In the genomic region with DNA sequence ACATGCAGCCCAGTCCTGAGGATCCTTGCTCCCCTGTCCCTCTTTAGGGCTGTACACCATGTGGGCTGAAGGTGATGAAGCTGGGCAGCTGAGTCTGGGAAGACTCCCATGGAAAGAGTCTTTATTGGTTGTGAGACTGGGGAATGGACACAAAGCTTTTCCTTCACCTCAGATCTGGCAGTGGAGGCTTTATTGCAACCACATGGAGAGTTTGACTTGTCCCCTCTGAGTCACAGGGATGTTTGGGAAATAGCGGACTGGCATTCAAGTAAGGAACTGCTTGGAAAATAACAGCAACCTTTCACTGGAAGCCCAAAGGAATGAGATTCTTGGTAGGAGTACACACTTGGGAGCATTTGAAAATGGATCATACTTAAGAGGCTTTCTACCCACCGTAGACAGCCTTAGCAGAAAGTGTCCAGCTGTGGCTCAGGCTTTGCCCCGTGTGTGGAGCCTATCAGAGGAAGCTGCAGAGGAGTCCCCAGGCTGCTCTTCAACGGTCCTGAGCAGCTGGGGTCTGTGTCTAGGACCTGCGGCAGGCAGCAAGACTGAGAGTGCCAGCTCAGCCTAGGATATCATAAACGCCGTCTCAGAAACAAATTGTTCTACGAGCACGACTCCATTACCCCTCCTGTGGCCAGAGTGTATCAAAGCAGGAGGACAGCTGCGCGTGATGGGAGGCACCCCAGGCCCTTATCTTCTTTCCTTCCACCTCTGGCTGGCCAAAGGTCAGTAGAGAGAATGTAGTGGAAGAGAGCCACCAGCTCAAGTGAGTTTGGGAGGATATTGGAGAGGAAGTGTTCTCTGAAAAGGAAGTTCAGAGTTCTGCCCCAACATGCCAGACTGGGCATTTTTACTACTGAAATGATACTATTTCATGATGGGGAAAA, we compare ENCODE assay signal across 9 mouse cellular contexts. TPM values are rescaled to one million over a fixed set of nuclear protein-coding genes. Genes with fewer than 3 reads are reported as not detected.
A peak's percentile ranks its signal among the peaks of the same experiment; 100 is the strongest.
DNase-seq lines count a peak whose midpoint lies in the region; ATAC-seq and TF ChIP-seq lines count a peak whose summit lies in the region.
"Had no signal": no experiment of that assay in that cellular context is flagged by ENCODE, and none has a peak within 500 bp of the region (broad histone marks: within the 10 kb centered on the region; RNA-seq: fewer than 3 reads in every experiment).

No protein-coding gene starts in this region.

- no peaks in the 10 kb centered on the region for H3K9me3 ChIP-seq in intestine, embryonic 16.5 days (ENCODE audit: control insufficient read depth, low read length)
- H3K9me3 ChIP-seq in neural tube, embryonic 14.5 days (ENCODE audit: control insufficient read depth, low read length) = no peaks in the 10 kb centered on the region

- TF ChIP-seq CTCF in lung, adult 2 months (IDR thresholded peaks at IDR 0.05; ENCODE audit: insufficient read depth, low read length) = no peak
- no peak for TF ChIP-seq CTCF in layer of hippocampus, adult 2 months (conservative IDR thresholded peaks at IDR 0.05)

- H3K36me3 ChIP-seq in intestine, embryonic 16.5 days (ENCODE audit: control insufficient read depth, insufficient read depth, low read length) = no peaks in the 10 kb centered on the region
- H3K36me3 ChIP-seq in neural tube, embryonic 14.5 days (ENCODE audit: control insufficient read depth, insufficient read depth, low read length) = no peaks in the 10 kb centered on the region

- no peaks in the 10 kb centered on the region for H3K4me1 ChIP-seq in lung, adult 2 months (ENCODE audit: control insufficient read depth, insufficient read depth, low read length)
- peaks cover 12% of the 10 kb centered on the region for H3K4me1 ChIP-seq in intestine, embryonic 16.5 days (ENCODE audit: control insufficient read depth, insufficient read depth, low read length)
- no peaks in the 10 kb centered on the region for H3K4me1 ChIP-seq in neural tube, embryonic 14.5 days (ENCODE audit: control insufficient read depth, insufficient read depth, low read length)

- peak; percentile 91 for ATAC-seq in intestine, embryonic 16.5 days
- peak; percentile 56; the same call in 1 of the 2 replicates for ATAC-seq in neural tube, embryonic 14.5 days (ENCODE audit: low read depth)
- ATAC-seq in inflammation-experienced regulatory T-cells, adult 6 months = no peak

- no peak for TF ChIP-seq POLR2A in lung, adult 2 months (IDR thresholded peaks at IDR 0.05; ENCODE audit: borderline replicate concordance, extremely low read depth, low read depth, low read length)

- 19% methylated on average over 11 of the region's 11 CpGs for WGBS in lung, adult 2 months
- 22% methylated on average over 11 of the region's 11 CpGs for WGBS in intestine, embryonic 16.5 days
- WGBS in neural tube, embryonic 14.5 days = 34% methylated on average over 11 of the region's 11 CpGs

- no peaks in the 10 kb centered on the region for H3K27me3 ChIP-seq in intestine, embryonic 16.5 days (replicated peaks; ENCODE audit: control insufficient read depth, insufficient read depth, low read length)
- H3K27me3 ChIP-seq in neural tube, embryonic 14.5 days (ENCODE audit: control insufficient read depth, insufficient read depth, low read length) = no peaks in the 10 kb centered on the region

- peak; percentile 16 to 40 for DNase-seq in lung, adult 18-20 months
- no peak for DNase-seq in lung, adult 2 months
- peak; percentile 94 for DNase-seq in fibroblast of lung, adult 2 months (ENCODE audit: low read depth)
- no peak for DNase-seq in layer of hippocampus, adult 2 months (ENCODE audit: low spot score in 2 of 2)
- no peak for DNase-seq in frontal cortex, postnatal 10 days (ENCODE audit: low spot score in 2 of 2)

- no peak overlapping the region for H3K4me3 ChIP-seq in lung, adult 2 months (replicated peaks; ENCODE audit: extremely low read depth, low read depth, low read length)
- H3K4me3 ChIP-seq in intestine, embryonic 16.5 days (ENCODE audit: low read length) = no peak overlapping the region
- no peak overlapping the region for H3K4me3 ChIP-seq in neural tube, embryonic 14.5 days (ENCODE audit: low read depth, low read length)
- H3K4me3 ChIP-seq in layer of hippocampus, adult 2 months = no peak overlapping the region

- H3K27ac ChIP-seq in intestine, embryonic 16.5 days (ENCODE audit: low read length) = peak overlapping the region; percentile 72
- no peak overlapping the region; the same call in 1 of the 2 replicates for H3K27ac ChIP-seq in neural tube, embryonic 14.5 days (ENCODE audit: low read depth, low read length)
- H3K27ac ChIP-seq in layer of hippocampus, adult 2 months = no peak overlapping the region

- no peak overlapping the region for H3K9ac ChIP-seq in intestine, embryonic 16.5 days (ENCODE audit: low read depth, low read length)
- H3K9ac ChIP-seq in neural tube, embryonic 14.5 days (replicated peaks; ENCODE audit: low read depth, low read length) = no peak overlapping the region

- H3K4me2 ChIP-seq in intestine, embryonic 16.5 days (ENCODE audit: low read depth, low read length) = no peak overlapping the region
- H3K4me2 ChIP-seq in neural tube, embryonic 14.5 days (ENCODE audit: low read depth, low read length) = no peak overlapping the region

RNA-seq across cellular contexts. Expression of a gene that starts 23.9 kb away (rescaled TPM):
- polyA plus RNA-seq in lung, adult 2 months (2012; rRNA removed) = 7.5 and 10.7 TPM in 2 replicates
- polyA plus RNA-seq in intestine, embryonic 16.5 days (2015; fragmentation: Nextera tagmentation; extraction: Ambion mirVana) = 4.2 TPM in 2 replicates
- 17.6 and 24.8 TPM in 2 replicates for polyA plus RNA-seq in neural tube, embryonic 14.5 days (2014; fragmentation: Nextera tagmentation; extraction: Ambion mirVana)
- 10 to 100 TPM; 26.5 to 28.2 TPM for total RNA-seq in layer of hippocampus, adult 2 months (2021)
- 1 to 10 TPM in 2 of 3 experiments, under 1 TPM in 1; 0.82 to 4.4 (median 2.2) TPM for polyA plus RNA-seq in inflammation-experienced regulatory T-cells, adult 6 months (2017; shearing (Covaris generic))

RNA-seq across cellular contexts. Expression of a gene that starts 29.0 kb away (rescaled TPM):
- not detected in 2 replicates for polyA plus RNA-seq in lung, adult 2 months (2012; rRNA removed)
- not detected in 2 replicates for polyA plus RNA-seq in intestine, embryonic 16.5 days (2015; fragmentation: Nextera tagmentation; extraction: Ambion mirVana)
- polyA plus RNA-seq in neural tube, embryonic 14.5 days (2014; fragmentation: Nextera tagmentation; extraction: Ambion mirVana) = not detected in 2 replicates
- total RNA-seq in layer of hippocampus, adult 2 months (2021) = not detected
- not detected for polyA plus RNA-seq in inflammation-experienced regulatory T-cells, adult 6 months (2017; shearing (Covaris generic))
- polyA plus RNA-seq: cortical plate, adult 2 months had no signal

Comparison
In these comparisons a context has a peak if more than half of its experiments do, and no peak if none do; other contexts are left out.
1. DNase-seq: peak in lung, adult 18-20 months (2 of 2) and fibroblast of lung, adult 2 months (single experiment); none in lung, adult 2 months (single experiment), layer of hippocampus, adult 2 months (0 of 2) and frontal cortex, postnatal 10 days (0 of 2).